Mouse (Mus musculus) retina, embryonic 14.5 days (tissue): ENCODE measurements around the gene Ms4a10.

Experiments
- DNase-seq: peaks from one replicate; pipeline ENCODE4 v3.0.0-alpha.2; 2015; ENCODE audit warnings: low spot score

Ms4a10 gene

DNA sequence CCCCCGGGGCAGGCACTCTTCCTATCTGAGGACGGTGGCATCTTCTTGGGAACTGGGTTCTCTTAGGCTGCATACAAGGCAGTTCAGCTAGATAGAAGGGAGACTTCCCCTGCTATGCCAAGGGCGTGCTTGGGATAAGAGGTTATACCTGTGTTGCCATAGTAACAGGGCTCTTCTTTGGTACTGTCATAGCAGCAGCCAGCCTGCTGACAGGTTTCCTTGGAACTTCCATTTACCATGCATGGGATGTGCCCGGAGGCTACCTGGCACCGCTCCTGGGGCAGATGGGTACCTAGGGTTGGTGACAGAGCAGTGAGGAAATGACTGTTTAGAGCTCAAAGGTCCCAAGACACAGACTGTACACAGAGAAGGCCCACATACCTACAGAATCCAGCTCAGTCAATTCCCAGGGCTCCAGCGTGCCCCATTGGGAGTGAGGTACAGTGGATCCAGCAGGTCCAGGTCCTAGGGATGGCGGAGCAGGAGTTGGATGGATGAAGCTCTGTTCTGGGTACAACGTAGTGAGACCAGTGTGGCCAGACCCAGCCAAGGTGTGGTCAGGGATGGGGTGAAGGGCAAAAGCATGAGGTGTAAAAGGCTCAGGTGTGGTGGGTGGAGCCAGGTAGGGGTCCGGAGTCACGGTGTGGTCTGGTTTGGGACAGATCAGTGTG is 56.0 kb downstream of the Ms4a10 start:
- no peak for DNase-seq

DNA sequence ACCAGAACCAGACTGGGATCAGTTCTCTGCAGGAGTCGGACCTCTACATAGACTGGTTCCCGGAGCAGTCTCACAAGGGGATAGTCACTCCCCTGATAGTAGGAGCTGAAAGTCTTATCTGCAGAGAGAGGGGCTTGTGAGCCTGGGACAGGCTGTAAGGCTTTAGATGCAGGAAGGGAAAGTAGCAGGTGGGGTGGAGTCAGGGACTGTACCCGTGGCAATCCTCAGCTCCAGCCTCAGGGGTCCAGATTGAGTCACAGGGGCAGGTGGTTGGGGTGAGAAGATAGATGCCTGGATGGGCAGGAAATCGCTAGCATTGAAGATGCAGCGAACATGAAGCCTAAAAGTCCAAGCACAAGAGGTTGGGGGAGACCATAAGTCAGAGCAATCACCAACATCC is 58.0 kb downstream of the Ms4a10 start:
- DNase-seq, result no peak

DNA sequence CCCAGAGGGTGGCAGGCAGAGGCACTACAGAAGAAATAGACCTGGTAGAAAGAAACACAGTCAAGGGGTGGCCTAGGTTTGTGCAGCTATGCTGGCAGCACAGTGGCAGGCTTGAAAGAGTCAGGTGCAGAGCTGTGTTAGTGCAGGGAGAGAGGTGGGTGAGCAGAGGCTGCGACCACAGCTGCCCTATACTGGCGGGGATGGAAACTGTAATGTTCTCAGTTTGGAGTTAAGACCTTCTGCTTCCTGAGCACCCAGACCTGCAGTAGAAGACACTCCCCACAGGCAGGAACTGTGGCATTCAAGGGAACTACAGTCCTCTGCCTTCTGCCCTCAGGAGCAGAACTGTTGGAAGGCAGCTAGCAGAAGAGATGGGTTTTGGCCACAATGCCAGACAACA is 59.6 kb downstream of the Ms4a10 start:
- no peak for DNase-seq

DNA sequence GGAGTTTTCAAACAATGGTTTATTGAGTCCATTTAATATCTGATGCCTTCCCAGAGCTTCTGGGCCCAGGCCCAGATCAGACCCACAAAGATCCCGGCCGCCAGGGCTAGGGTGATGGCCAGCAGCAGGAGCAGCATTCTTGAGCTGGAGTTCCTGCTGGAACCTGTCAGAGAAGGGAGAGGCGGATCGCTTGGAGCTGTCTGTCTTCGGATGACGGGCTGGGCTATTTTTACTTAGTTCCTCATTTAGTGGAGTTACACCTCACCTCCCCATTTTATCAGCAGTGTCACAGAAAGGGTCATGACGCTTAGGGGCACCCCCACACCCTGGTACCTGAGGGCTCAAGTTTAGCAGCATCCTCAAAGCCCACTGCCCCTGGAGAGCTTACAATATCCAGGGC is 60.2 kb downstream of the Ms4a10 start:
- DNase-seq, result no peak
